Mouse (Mus musculus) cerebellum, adult 11-12 months (tissue): ENCODE measurements at regions not wholly inside any gene's neighbourhood (a gene's known extent, or its start where the extent isn't known, plus 50 kb on each side); places are given as distances from the start of the nearest gene placed in this dataset.
A peak's percentile ranks its signal among the peaks of the same experiment; 100 is the strongest.

Experiments used
- DNase-seq: peaks from one replicate; pipeline ENCODE4 v3.0.0; 2022

GRCm38 (mm10) chr6:133904501-133904900 is 50.9 kb upstream of the Kap start:
- DNase-seq: no peak

GRCm38 (mm10) chr6:133934667-133935066 is 81.1 kb upstream of the Kap start:
- no peak for DNase-seq

- DNase-seq: no peak
Observed at GRCm38 (mm10) chr6:133935671-133936070, 82.1 kb upstream of the Kap start.

- no peak for DNase-seq
Observed at GRCm38 (mm10) chr6:133959902-133960634, 75.4 kb upstream of the Etv6 start.

DNA sequence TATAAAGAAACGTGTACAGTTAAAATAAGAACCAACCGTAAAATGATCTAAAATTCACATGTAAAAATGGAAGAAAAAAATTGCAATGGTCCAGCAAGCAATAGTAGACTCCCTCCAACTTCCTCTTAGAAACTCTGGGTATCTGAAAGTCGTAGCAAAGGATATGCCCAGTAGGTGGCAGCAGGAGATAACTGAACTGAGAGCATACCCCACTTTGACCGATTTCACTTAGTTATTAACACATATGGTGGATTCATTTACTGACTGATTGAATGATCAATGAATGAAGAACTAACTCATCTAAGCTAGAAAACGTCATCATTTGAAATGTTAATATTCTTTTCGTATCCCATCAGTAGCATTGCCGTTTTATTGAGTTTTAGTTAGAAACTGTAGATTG is 74.8 kb upstream of the Etv6 start:
- DNase-seq: peak; percentile 21

DNA sequence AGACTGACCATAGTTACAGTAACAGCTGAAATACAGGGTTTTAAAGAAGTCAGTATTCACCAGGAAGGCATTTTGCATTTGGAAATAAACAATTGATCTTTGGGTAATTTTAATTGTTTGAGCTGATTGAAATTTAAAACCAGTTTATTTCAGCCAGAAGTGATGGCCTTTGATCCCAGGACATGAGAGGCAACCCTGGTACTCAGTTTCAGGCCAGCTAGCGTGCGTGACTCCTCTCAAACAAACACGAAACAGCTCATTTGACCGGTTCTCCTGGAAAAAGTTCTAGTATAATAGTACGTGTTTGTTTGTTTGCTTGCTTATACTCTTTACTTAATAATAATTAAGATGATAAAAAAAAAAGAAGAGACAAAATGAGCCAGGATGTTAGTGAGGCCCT is 72.9 kb upstream of the Etv6 start:
- no peak for DNase-seq

DNA sequence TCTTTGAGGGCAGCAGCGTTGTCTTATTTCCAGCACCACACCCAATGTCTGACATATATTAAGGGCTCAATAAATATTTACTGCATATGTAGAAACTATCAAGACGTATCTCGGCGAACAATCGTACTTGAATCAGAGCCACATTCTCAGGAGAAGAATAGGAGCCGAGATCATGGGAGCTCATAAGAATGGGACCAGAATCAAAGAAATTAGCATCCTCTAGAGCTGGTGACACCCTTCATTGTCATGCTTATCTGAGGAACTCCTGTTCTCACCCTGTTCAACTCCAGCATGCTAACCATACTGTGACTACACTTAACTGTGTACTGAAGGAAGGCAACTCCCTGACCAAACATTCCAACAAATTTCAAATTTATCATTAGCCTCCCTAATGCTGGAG is 72.2 kb upstream of the Etv6 start:
- DNase-seq: no peak

DNA sequence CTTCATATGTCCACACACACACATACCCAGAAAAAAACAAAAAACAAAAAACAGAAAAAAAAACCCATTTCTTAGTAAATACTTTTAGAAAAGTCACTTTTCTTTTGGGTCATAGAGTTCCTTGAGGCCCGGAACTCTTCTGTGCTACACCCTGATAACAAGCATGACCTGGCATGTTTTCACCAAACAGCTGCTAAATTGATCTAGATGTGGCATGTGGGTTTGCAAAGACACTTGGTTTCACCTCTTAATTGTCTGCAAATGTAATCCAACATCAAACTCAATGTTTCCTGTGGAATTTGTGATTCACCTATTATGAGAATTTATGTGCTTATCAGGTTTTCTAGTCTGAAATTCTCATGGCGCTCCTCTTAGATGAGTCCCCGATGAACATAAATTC is 68.2 kb upstream of the Etv6 start:
- no peak for DNase-seq

DNA sequence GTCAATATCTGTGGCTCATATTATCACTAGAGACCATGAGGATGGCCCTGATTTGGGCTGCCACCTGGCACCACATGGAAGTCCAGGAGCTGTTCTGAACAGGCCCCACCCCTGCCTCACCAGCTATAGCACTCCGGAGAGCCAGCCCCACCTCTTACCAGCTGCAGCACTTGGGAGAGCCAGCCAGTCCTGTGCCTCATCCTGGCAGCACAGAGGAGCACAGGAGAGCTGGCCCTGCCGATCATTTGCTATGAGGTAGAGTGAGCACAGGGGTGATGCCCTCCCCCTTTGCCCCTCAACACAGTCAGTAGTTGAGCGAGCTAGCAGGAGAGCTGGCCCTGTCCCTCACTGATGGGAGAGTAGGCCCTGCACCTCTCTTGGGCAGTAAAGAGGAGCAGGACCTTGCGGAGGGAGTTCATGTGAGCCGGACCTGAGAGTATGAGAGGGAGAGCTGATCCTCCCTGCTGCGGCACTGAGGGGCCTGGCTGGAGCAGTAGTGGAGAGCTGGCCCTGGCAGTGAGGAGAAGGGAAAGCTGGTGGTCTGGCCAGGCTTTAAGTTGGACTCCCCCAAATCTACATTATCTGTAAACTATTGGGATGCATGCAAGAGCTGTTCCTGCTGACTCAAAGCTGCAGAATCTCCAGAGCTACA is 63.3 kb upstream of the Etv6 start:
- no peak for DNase-seq

DNA sequence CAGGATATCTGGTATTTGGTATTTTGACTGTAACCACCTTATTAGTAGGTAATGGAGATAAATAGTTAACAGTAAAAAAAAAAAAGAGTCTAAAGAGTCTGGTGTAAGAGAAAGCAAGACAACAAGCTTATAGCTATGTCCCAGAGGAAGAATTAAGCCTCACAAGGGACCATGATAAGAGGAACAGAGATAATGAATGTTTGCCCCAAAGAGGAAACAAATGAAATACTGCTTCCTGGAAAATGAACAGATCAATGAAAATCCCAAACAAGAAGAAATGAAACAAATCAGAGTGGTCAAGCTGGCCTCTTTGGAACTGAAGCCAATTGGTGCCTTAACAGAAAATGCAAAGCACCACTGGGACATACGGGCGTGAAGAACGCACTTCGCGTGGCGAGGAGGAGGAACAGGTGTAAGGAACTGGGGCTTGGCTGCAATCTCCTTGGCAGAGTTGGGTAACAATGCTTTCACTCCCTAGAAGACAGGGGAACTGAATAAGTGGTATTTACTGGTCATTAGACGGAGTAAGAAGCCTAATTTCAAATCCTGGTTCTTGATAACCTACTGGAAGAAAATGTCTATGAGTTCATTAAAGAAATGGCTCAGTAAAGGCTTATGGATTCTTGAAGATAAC is 62.2 kb upstream of the Etv6 start:
- DNase-seq: no peak

GRCm38 (mm10) chr6:133975951-133976350 is 59.5 kb upstream of the Etv6 start:
- no peak for DNase-seq

DNA sequence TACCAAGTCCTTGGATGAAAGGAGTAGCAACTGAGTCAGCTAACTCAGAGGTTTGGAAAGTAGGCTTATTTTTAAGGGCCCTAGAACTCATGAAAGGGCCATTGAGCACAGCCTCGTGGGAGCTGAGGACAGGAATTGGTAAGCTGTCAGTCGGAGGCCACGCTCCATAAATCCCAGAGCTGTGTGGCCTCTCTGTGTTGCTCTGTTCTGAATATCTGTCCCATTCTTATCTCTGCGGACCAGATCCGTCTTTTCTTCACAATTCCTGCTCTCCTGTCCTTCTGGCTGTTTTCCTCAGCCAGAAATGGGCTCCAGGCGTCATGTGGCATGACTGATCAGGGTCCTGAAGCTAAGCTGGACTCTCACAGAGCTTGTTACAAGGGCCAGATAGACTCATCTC is 58.6 kb upstream of the Etv6 start:
- DNase-seq: no peak

- DNase-seq: no peak
Observed at GRCm38 (mm10) chr6:133983804-133984514, 51.5 kb upstream of the Etv6 start.

GRCm38 (mm10) chr6:133984666-133985355 is 50.7 kb upstream of the Etv6 start:
- no peak for DNase-seq
